Mouse (Mus musculus): Measurements from ENCODE around the gene Ppp4r2. TPM values are rescaled to one million over a fixed set of nuclear protein-coding genes. Genes with fewer than 3 reads are reported as not detected.

The Ppp4r2 gene
- polyA plus RNA-seq, 1 experiment from 2014 or later = 26.6 TPM

DNA sequence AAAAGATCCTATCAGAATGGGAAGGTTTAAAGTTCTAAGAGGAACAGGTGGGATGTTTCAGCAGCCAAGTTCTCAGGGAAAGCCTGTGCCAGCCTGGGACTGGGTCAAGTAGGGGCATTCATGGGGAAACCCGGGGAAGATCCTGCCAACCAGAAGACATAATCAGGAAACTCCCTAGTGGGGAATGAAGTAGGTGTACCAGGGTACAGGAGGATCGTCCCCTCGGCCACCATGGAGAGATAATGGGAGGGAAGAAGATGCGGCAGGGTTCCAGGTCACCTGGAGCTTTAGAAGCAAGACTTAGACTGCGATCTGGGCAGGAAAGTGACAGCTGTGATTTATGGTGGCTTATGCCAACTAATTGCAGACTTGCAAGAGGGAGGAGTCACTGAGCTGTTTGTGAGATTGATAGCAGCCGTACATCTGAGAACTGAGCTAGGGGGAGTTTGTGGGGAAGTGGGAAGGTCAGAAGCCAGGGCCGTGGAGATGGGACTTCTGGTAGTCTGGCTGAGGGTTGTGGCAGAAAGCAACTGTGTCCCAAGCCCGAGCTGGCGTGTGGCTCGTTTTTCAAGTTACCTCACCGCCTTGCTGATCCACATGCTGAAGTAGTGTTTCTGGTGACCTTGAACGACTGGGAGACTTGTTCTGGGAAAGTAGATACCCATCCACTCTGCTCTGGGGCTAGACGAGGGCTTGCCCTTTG, 30.9 kb upstream of the Ppp4r2 start:
- H3K4me3 ChIP-seq (replicated peaks; ENCODE audit: low read length) = no peak overlapping the region
- no peak for ATAC-seq (ENCODE audit: low FRiP score)
- no peaks in the 10 kb centered on the region for H3K36me3 ChIP-seq (replicated peaks; ENCODE audit: control insufficient read depth, insufficient read depth)
- no peak for DNase-seq (ENCODE audit: low spot score)
- H3K9me3 ChIP-seq (ENCODE audit: control insufficient read depth, low read length) = no peaks in the 10 kb centered on the region
- H3K4me1 ChIP-seq (replicated peaks; ENCODE audit: control insufficient read depth, insufficient read depth, low read length) = no peaks in the 10 kb centered on the region
- 75% methylated on average over 13 of the region's 13 CpGs for whole genome bisulfite sequencing
- no peak overlapping the region for H3K4me2 ChIP-seq (replicated peaks)
- no peaks in the 10 kb centered on the region for H3K27me3 ChIP-seq (ENCODE audit: control insufficient read depth, insufficient read depth, low read length)
- no peak overlapping the region for H3K27ac ChIP-seq
- no peak overlapping the region for H3K9ac ChIP-seq

GRCm38 (mm10) chr6:100803250-100803649, 30.2 kb upstream of the Ppp4r2 start:
- Histone ChIP-seq H3K9ac (no peak overlapping the region), H3K27me3 (ENCODE audit: control insufficient read depth, insufficient read depth, low read length) (no peaks in the 10 kb centered on the region), H3K36me3 (replicated peaks; ENCODE audit: control insufficient read depth, insufficient read depth) (no peaks in the 10 kb centered on the region), H3K4me1 (replicated peaks; ENCODE audit: control insufficient read depth, insufficient read depth, low read length) (no peaks in the 10 kb centered on the region), H3K4me3 (replicated peaks; ENCODE audit: low read length) (no peak overlapping the region), H3K9me3 (ENCODE audit: control insufficient read depth, low read length) (no peaks in the 10 kb centered on the region), H3K27ac (no peak overlapping the region), H3K4me2 (replicated peaks) (no peak overlapping the region)
- 89% methylated on average over 3 of the region's 3 CpGs for WGBS
- DNase-seq (ENCODE audit: low spot score) (no peak), ATAC-seq (ENCODE audit: low FRiP score) (no peak)

- Histone ChIP-seq H3K4me1 (replicated peaks; ENCODE audit: control insufficient read depth, insufficient read depth, low read length) (no peaks in the 10 kb centered on the region), H3K4me2 (replicated peaks) (no peak overlapping the region), H3K4me3 (replicated peaks; ENCODE audit: low read length) (no peak overlapping the region), H3K9ac (no peak overlapping the region), H3K27me3 (ENCODE audit: control insufficient read depth, insufficient read depth, low read length) (no peaks in the 10 kb centered on the region), H3K9me3 (ENCODE audit: control insufficient read depth, low read length) (no peaks in the 10 kb centered on the region), H3K27ac (no peak overlapping the region), H3K36me3 (replicated peaks; ENCODE audit: control insufficient read depth, insufficient read depth) (no peaks in the 10 kb centered on the region)
- ATAC-seq (ENCODE audit: low FRiP score) = no peak
- 93% methylated on average over 9 of the region's 9 CpGs for WGBS
- no peak for DNase-seq (ENCODE audit: low spot score)
Observed at GRCm38 (mm10) chr6:100807187-100807586, 26.2 kb upstream of the Ppp4r2 start.

DNA sequence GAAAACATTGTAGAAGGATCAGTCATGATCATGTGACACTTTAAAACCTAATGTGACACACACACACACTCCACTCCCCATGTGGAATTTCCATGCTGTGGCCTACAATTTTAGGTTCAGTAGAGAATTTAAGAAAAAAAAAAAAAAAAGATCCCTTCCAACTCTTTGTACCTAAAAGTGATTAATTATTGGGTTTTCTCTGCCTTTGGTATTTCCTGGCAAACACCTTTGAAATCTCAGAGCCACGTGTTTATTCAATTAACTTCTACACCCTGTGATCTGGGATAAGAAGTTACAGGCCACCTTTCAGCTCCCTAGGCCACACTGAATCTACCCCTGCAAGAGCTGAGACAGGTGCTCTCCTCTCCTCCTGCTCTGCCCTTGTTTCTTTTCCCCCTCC, 25.7 kb upstream of the Ppp4r2 start:
- H3K27ac ChIP-seq = no peak overlapping the region
- no peak overlapping the region for H3K9ac ChIP-seq
- H3K36me3 ChIP-seq (replicated peaks; ENCODE audit: control insufficient read depth, insufficient read depth) = no peaks in the 10 kb centered on the region
- no peaks in the 10 kb centered on the region for H3K27me3 ChIP-seq (ENCODE audit: control insufficient read depth, insufficient read depth, low read length)
- H3K4me2 ChIP-seq (replicated peaks) = no peak overlapping the region
- no peak for DNase-seq (ENCODE audit: low spot score)
- no peaks in the 10 kb centered on the region for H3K4me1 ChIP-seq (replicated peaks; ENCODE audit: control insufficient read depth, insufficient read depth, low read length)
- H3K9me3 ChIP-seq (ENCODE audit: control insufficient read depth, low read length) = no peaks in the 10 kb centered on the region
- ATAC-seq (ENCODE audit: low FRiP score) = no peak
- no peak overlapping the region for H3K4me3 ChIP-seq (replicated peaks; ENCODE audit: low read length)
- WGBS = 64% methylated on average over 1 of the region's 1 CpGs

GRCm38 (mm10) chr6:100808221-100808778, 25.1 kb upstream of the Ppp4r2 start:
- Histone ChIP-seq H3K27me3 (ENCODE audit: control insufficient read depth, insufficient read depth, low read length) (no peaks in the 10 kb centered on the region), H3K27ac (no peak overlapping the region), H3K9ac (no peak overlapping the region), H3K4me3 (replicated peaks; ENCODE audit: low read length) (no peak overlapping the region), H3K36me3 (replicated peaks; ENCODE audit: control insufficient read depth, insufficient read depth) (no peaks in the 10 kb centered on the region), H3K4me1 (replicated peaks; ENCODE audit: control insufficient read depth, insufficient read depth, low read length) (no peaks in the 10 kb centered on the region), H3K9me3 (ENCODE audit: control insufficient read depth, low read length) (no peaks in the 10 kb centered on the region), H3K4me2 (replicated peaks) (no peak overlapping the region)
- DNase-seq (ENCODE audit: low spot score) (no peak), ATAC-seq (ENCODE audit: low FRiP score) (no peak)
- 92% methylated on average over 6 of the region's 6 CpGs for WGBS

- Histone ChIP-seq H3K4me3 (replicated peaks; ENCODE audit: low read length) (no peak overlapping the region), H3K9ac (no peak overlapping the region), H3K27ac (no peak overlapping the region), H3K4me1 (replicated peaks; ENCODE audit: control insufficient read depth, insufficient read depth, low read length) (no peaks in the 10 kb centered on the region), H3K9me3 (ENCODE audit: control insufficient read depth, low read length) (no peaks in the 10 kb centered on the region), H3K4me2 (replicated peaks) (no peak overlapping the region), H3K36me3 (replicated peaks; ENCODE audit: control insufficient read depth, insufficient read depth) (no peaks in the 10 kb centered on the region), H3K27me3 (ENCODE audit: control insufficient read depth, insufficient read depth, low read length) (no peaks in the 10 kb centered on the region)
- no peak for DNase-seq (ENCODE audit: low spot score)
- no peak for ATAC-seq (ENCODE audit: low FRiP score)
- WGBS = 93% methylated on average over 4 of the region's 4 CpGs
Observed at GRCm38 (mm10) chr6:100810117-100810516, 23.3 kb upstream of the Ppp4r2 start.

- H3K27ac ChIP-seq = no peak overlapping the region
- no peak overlapping the region for H3K4me3 ChIP-seq (replicated peaks; ENCODE audit: low read length)
- 90% methylated on average over 3 of the region's 3 CpGs for WGBS
- H3K36me3 ChIP-seq (replicated peaks; ENCODE audit: control insufficient read depth, insufficient read depth) = no peaks in the 10 kb centered on the region
- H3K9me3 ChIP-seq (ENCODE audit: control insufficient read depth, low read length) = no peaks in the 10 kb centered on the region
- DNase-seq (ENCODE audit: low spot score) = no peak
- ATAC-seq (ENCODE audit: low FRiP score) = no peak
- H3K4me1 ChIP-seq (replicated peaks; ENCODE audit: control insufficient read depth, insufficient read depth, low read length) = no peaks in the 10 kb centered on the region
- H3K27me3 ChIP-seq (ENCODE audit: control insufficient read depth, insufficient read depth, low read length) = no peaks in the 10 kb centered on the region
- H3K9ac ChIP-seq = no peak overlapping the region
- no peak overlapping the region for H3K4me2 ChIP-seq (replicated peaks)
Observed at GRCm38 (mm10) chr6:100811731-100812130, 21.7 kb upstream of the Ppp4r2 start.

DNA sequence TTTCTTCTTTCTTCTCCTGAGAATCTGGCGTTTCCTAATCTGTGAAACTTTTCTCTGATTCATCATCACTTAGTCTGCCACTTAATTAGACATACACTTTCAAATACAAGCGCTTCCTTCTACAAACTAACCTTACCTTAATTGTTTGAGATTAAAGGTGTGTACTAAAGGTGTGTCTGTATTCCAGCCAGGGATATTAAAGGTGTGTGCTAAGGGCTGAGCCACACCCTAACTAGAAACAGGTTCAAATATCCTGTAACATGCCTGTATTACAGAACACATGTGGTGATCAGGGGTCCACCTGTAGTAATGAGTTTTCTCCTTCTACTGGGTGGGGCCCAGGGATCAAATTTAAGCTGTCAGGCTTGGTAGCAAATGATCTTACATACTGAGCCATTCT, 12.1 kb upstream of the Ppp4r2 start:
- ATAC-seq (ENCODE audit: low FRiP score) (no peak), DNase-seq (ENCODE audit: low spot score) (no peak)
- Histone ChIP-seq H3K4me3 (replicated peaks; ENCODE audit: low read length) (no peak overlapping the region), H3K4me1 (replicated peaks; ENCODE audit: control insufficient read depth, insufficient read depth, low read length) (no peaks in the 10 kb centered on the region), H3K27ac (no peak overlapping the region), H3K9me3 (ENCODE audit: control insufficient read depth, low read length) (no peaks in the 10 kb centered on the region), H3K4me2 (replicated peaks) (no peak overlapping the region), H3K27me3 (ENCODE audit: control insufficient read depth, insufficient read depth, low read length) (no peaks in the 10 kb centered on the region), H3K9ac (no peak overlapping the region), H3K36me3 (replicated peaks; ENCODE audit: control insufficient read depth, insufficient read depth) (no peaks in the 10 kb centered on the region)
- 85% methylated on average over 2 of the region's 2 CpGs for WGBS

GRCm38 (mm10) chr6:100823356-100823755, 10.1 kb upstream of the Ppp4r2 start:
- DNase-seq (ENCODE audit: low spot score) (no peak), ATAC-seq (ENCODE audit: low FRiP score) (no peak)
- H3K9ac ChIP-seq = no peak overlapping the region
- H3K27me3 ChIP-seq (ENCODE audit: control insufficient read depth, insufficient read depth, low read length) = no peaks in the 10 kb centered on the region
- no peak overlapping the region for H3K27ac ChIP-seq
- no peak overlapping the region for H3K4me3 ChIP-seq (replicated peaks; ENCODE audit: low read length)
- no peak overlapping the region for H3K4me2 ChIP-seq (replicated peaks)
- WGBS = 84% methylated on average over 1 of the region's 1 CpGs
- H3K36me3 ChIP-seq (replicated peaks; ENCODE audit: control insufficient read depth, insufficient read depth) = no peaks in the 10 kb centered on the region
- H3K4me1 ChIP-seq (replicated peaks; ENCODE audit: control insufficient read depth, insufficient read depth, low read length) = no peaks in the 10 kb centered on the region
- no peaks in the 10 kb centered on the region for H3K9me3 ChIP-seq (ENCODE audit: control insufficient read depth, low read length)
